Mouse (Mus musculus) small intestine, adult 2 months (tissue): ENCODE measurements around the gene Ncapd3.

Source experiments
- CTCF ChIP-seq: fragments of 200-500 bp; IDR thresholded peaks from 2 replicates; pipeline ENCODE4 v1.5.1; 2012; ENCODE audit warnings: low read depth, mild to moderate bottlenecking, control low read depth, inconsistent platforms, low read length, moderate library complexity, mixed read lengths; ENCODE audit not compliant: insufficient replicate concordance, insufficient read length; ENCODE audit errors: extremely low read depth
- POLR2A ChIP-seq: fragments of 200-500 bp; IDR thresholded peaks from 2 replicates; pipeline ENCODE4 v1.6.1; 2012; ENCODE audit warnings: low read depth, mild to moderate bottlenecking, control low read depth, inconsistent platforms, low read length, moderate library complexity

DNA sequence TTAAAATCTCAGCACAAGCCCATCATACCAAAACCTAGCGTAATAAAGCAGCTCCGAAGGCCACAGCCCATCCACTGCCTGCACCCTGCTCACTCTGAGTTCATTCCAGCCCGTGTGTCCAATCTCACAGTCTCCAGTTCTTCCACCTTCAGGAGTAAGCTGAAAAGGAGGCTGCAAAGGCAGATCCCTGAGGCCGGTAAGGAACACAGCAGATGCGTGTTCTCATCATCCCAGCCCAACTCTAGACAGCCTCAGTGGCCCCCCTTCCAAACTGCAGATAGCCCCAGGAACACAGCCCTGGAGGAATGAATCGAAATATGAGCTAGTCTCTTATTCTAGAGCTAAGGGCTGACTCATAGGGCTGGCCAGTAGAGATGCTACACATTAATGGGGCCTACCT, 71.5 kb downstream of the Ncapd3 start:
- no peak for TF ChIP-seq POLR2A
- TF ChIP-seq CTCF, result no peak
